Mouse (Mus musculus) MEL (cell line): ENCODE results near the gene Rhob. TPM values are rescaled to one million over a fixed set of nuclear protein-coding genes. Genes with fewer than 3 reads are reported as not detected.

Source experiments
- DNase-seq: peaks from one replicate; pipeline ENCODE4 v3.0.0; 2011; ENCODE audit warnings: low read depth, low spot score
- H3K27ac ChIP-seq: 2 replicates; pipeline ENCODE4 v1.5.1; 2012; ENCODE audit warnings: low read depth, mild to moderate bottlenecking, control low read depth, low read length, moderate library complexity; ENCODE audit not compliant: control insufficient read depth
- H3K27me3 ChIP-seq, 2 experiments: fragments of 150-350 bp in 1 of 2; sonication (generic) in 1 of 2; 2 replicates each; pipeline ENCODE4 v1.6.1; 2012; ENCODE audit warnings: low read length in 2 of 2, mild to moderate bottlenecking in 2 of 2, improper control_type of control experiment in 1 of 2, moderate library complexity in 1 of 2; ENCODE audit not compliant: insufficient read depth in 2 of 2, control insufficient read depth in 1 of 2
- H3K36me3 ChIP-seq, 2 experiments: 2 replicates each; pipeline ENCODE4 v1.6.1; 2012 to 2014; ENCODE audit warnings: low read length in 2 of 2, improper control_type of control experiment in 1 of 2, inconsistent platforms in 1 of 2, mild to moderate bottlenecking in 1 of 2; ENCODE audit not compliant: insufficient read depth in 2 of 2, control insufficient read depth in 1 of 2
- H3K4me1 ChIP-seq, 2 experiments: fragments of 150-350 bp in 1 of 2; sonication (generic) in 1 of 2; 2 replicates each; pipeline ENCODE4 v1.6.1; 2012; ENCODE audit warnings: low read length in 2 of 2, improper control_type of control experiment in 1 of 2, mild to moderate bottlenecking in 1 of 2; ENCODE audit not compliant: insufficient read depth in 2 of 2, control insufficient read depth in 1 of 2
- H3K4me3 ChIP-seq, 2 experiments: fragments of 150-350 bp in 1 of 2; sonication (generic) in 1 of 2; 2 replicates each; pipeline ENCODE4 v1.5.1; 2012; ENCODE audit warnings: low read depth in 2 of 2, low read length in 2 of 2, mild to moderate bottlenecking in 2 of 2, moderate library complexity in 2 of 2, control low read depth in 1 of 2, improper control_type of control experiment in 1 of 2; ENCODE audit not compliant: control insufficient read depth in 1 of 2, insufficient read depth in 1 of 2
- H3K79me2 ChIP-seq: 2 replicates; pipeline ENCODE4 v1.6.1; 2012; ENCODE audit warnings: mild to moderate bottlenecking, low read length, moderate library complexity; ENCODE audit not compliant: control insufficient read depth, poor library complexity, insufficient read depth
- H3K9ac ChIP-seq: 2 replicates; pipeline ENCODE4 v1.6.1; 2012; ENCODE audit warnings: low read depth, mild to moderate bottlenecking, control low read depth, low read length, moderate library complexity; ENCODE audit not compliant: control insufficient read depth, poor library complexity, severe bottlenecking
- H3K9me3 ChIP-seq: fragments of 150-350 bp; sonication (generic); replicated peaks from 2 replicates; pipeline ENCODE4 v1.6.1; 2012; ENCODE audit warnings: mild to moderate bottlenecking, low read length, improper control_type of control experiment, moderate library complexity; ENCODE audit not compliant: insufficient read depth
- CHD2 ChIP-seq: IDR thresholded peaks from 2 replicates; pipeline ENCODE4 v1.6.1; 2011; ENCODE audit warnings: low read length, improper control_type of control experiment
- CTCF ChIP-seq, 3 experiments: IDR thresholded peaks in 2 of 3; conservative IDR thresholded peaks in 1 of 3; 2 replicates each; pipeline ENCODE4 v1.5.1; 2011 to 2012; ENCODE audit warnings: low read length in 3 of 3, low read depth in 2 of 3, mild to moderate bottlenecking in 2 of 3, improper control_type of control experiment in 1 of 3, inconsistent platforms in 1 of 3, mixed read lengths in 1 of 3, moderate library complexity in 1 of 3; ENCODE audit not compliant: control insufficient read depth in 1 of 3, insufficient read depth in 1 of 3, poor library complexity in 1 of 3, severe bottlenecking in 1 of 3
- E2F4 ChIP-seq: IDR thresholded peaks from 2 replicates; pipeline ENCODE4 v1.6.1; 2011; ENCODE audit warnings: low read depth, low read length, improper control_type of control experiment, borderline replicate concordance
- ETS1 ChIP-seq: IDR thresholded peaks from 2 replicates; pipeline ENCODE4 v1.6.1; 2012; ENCODE audit warnings: low read depth, mild to moderate bottlenecking, inconsistent platforms, low read length, improper control_type of control experiment, moderate library complexity
- HCFC1 ChIP-seq: IDR thresholded peaks from 2 replicates; pipeline ENCODE4 v1.6.1; 2012; ENCODE audit warnings: low read depth, mild to moderate bottlenecking, inconsistent platforms, low read length, improper control_type of control experiment, moderate library complexity
- JUND ChIP-seq: IDR thresholded peaks from 2 replicates; pipeline ENCODE4 v1.6.1; 2011; ENCODE audit warnings: low read depth, mild to moderate bottlenecking, improper control_type of control experiment, low read length
- MAX ChIP-seq: IDR thresholded peaks from 2 replicates; pipeline ENCODE4 v1.6.1; 2011; ENCODE audit warnings: low read length, improper control_type of control experiment
- MAZ ChIP-seq: IDR thresholded peaks from 2 replicates; pipeline ENCODE4 v1.6.1; 2012; ENCODE audit warnings: low read depth, mild to moderate bottlenecking, inconsistent platforms, low read length, improper control_type of control experiment
- MEF2A ChIP-seq: IDR thresholded peaks from 2 replicates; pipeline ENCODE4 v1.6.1; 2014; ENCODE audit warnings: low read depth, mild to moderate bottlenecking, inconsistent platforms, low read length, improper control_type of control experiment; ENCODE audit not compliant: poor library complexity, insufficient replicate concordance, severe bottlenecking; ENCODE audit errors: extremely low read depth
- MXI1 ChIP-seq: IDR thresholded peaks from 2 replicates; pipeline ENCODE4 v1.6.1; 2011; ENCODE audit warnings: mild to moderate bottlenecking, low read depth, low read length, improper control_type of control experiment
- MYB ChIP-seq: IDR thresholded peaks from 2 replicates; pipeline ENCODE4 v1.6.1; 2011; ENCODE audit warnings: mild to moderate bottlenecking, low read depth, low read length, improper control_type of control experiment
- MYC ChIP-seq: IDR thresholded peaks from 2 replicates; pipeline ENCODE4 v1.6.1; 2011; ENCODE audit warnings: low read depth, mild to moderate bottlenecking, low read length, improper control_type of control experiment, moderate library complexity
- NELFE ChIP-seq: IDR thresholded peaks from 2 replicates; pipeline ENCODE4 v1.6.1; 2011; ENCODE audit warnings: low read depth, low read length, improper control_type of control experiment
- POLR2A ChIP-seq, 2 experiments: IDR thresholded peaks; 2 replicates each; pipeline ENCODE4 v1.6.1; 2011 to 2012; ENCODE audit warnings: low read length in 2 of 2, mild to moderate bottlenecking in 2 of 2, control low read depth in 1 of 2, improper control_type of control experiment in 1 of 2, low read depth in 1 of 2, moderate library complexity in 1 of 2; ENCODE audit not compliant: control insufficient read depth in 1 of 2, insufficient read depth in 1 of 2, poor library complexity in 1 of 2
- RCOR1 ChIP-seq: IDR thresholded peaks from 2 replicates; pipeline ENCODE4 v1.6.1; 2012; ENCODE audit warnings: low read depth, mild to moderate bottlenecking, inconsistent platforms, low read length, improper control_type of control experiment
- TAL1 ChIP-seq: IDR thresholded peaks from 2 replicates; pipeline ENCODE4 v1.6.1; 2012; ENCODE audit warnings: mild to moderate bottlenecking, inconsistent platforms, low read length, moderate library complexity, mixed read lengths
- TBP ChIP-seq: IDR thresholded peaks from 2 replicates; pipeline ENCODE4 v1.8.0; 2011; ENCODE audit warnings: low read depth, low read length, improper control_type of control experiment
- USF2 ChIP-seq, 2 experiments: IDR thresholded peaks; 2 replicates each; pipeline ENCODE4 v1.6.1; 2011 to 2012; ENCODE audit warnings: improper control_type of control experiment in 2 of 2, low read length in 2 of 2, borderline replicate concordance in 1 of 2, inconsistent platforms in 1 of 2, low read depth in 1 of 2, mild to moderate bottlenecking in 1 of 2; ENCODE audit not compliant: insufficient read depth in 1 of 2
- ZKSCAN1 ChIP-seq: IDR thresholded peaks from 2 replicates; pipeline ENCODE4 v1.6.1; 2012; ENCODE audit warnings: low read depth, mild to moderate bottlenecking, inconsistent platforms, low read length, improper control_type of control experiment, moderate library complexity
- ZNF384 ChIP-seq: IDR thresholded peaks from 2 replicates; pipeline ENCODE4 v1.6.1; 2012; ENCODE audit warnings: low read depth, mild to moderate bottlenecking, inconsistent platforms, low read length, improper control_type of control experiment
- polyA plus RNA-seq, 2 experiments: library from polyadenylated mRNA; stranded (reverse) in 1 of 2; unstranded in 1 of 2; fragments of >175 nt in 1 of 2; fragments of >200 nt in 1 of 2; gene quantifications; 2 replicates each; pipeline versions ENCODE4 v1.2.1 to v1.2.4; 2012; ENCODE audit warnings: low replicate concordance in 2 of 2, low read depth in 1 of 2; ENCODE audit not compliant: insufficient read length in 2 of 2, insufficient read depth in 1 of 2, missing spikeins in 1 of 2
- total RNA-seq: library from RNA; depleted of rRNA; stranded (reverse); fragments of 300-350 nt; gene quantifications from 2 replicates; pipeline ENCODE4 v1.2.3, GENCODE M21; 2012

Gene Rhob
- total and polyA plus RNA-seq, 3 experiments, result 1.8 to 6.0 TPM; not detected in 1

DNA sequence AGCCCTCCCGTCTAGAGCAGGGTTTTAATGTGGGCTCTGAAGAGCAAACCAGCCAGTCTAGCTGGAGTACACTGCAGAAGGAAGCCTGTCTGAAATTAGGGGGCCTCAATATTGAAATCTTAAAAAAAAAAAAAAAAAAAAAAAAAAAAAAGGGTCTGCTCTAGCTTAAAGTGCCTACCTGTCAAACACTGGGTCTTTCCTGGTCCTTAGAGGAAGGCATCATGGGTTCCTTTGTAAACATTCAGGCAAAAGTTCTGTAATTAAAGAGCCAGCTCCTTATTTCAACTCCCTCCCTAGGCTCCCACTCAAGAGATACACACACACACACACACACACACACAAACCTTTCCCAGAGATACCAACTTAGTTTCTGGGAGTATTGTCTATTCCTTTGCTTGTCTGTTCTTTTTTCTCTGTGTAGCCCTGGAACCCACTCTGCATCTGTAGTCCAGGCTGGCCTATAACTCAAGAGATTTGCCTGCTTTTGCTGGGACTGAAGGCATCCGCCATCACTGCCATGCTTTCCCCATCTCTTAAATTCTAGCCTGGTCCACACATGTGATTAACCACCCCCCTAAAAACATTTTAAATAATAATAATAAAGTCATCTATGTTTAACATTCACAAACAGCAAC is 3.0 kb downstream of the Rhob start:
- Histone ChIP-seq H3K27me3 (no peaks in the 10 kb centered on the region), H3K4me1 (peaks cover 2 to 19% of the 10 kb centered on the region in 2 experiments), H3K9ac (no peak overlapping the region), H3K27ac (no peak overlapping the region), H3K79me2 (no peaks in the 10 kb centered on the region; the same call in 1 of the 2 replicates), H3K36me3 (no peaks in the 10 kb centered on the region; a peak in 1 of 4 replicates), H3K4me3 (no peak overlapping the region), H3K9me3 (no peaks in the 10 kb centered on the region)
- TF ChIP-seq E2F4, result no peak
- no peak for TF ChIP-seq MAX
- no peak for TF ChIP-seq MXI1
- TF ChIP-seq ETS1, result no peak
- no peak for TF ChIP-seq TBP
- no peak for TF ChIP-seq HCFC1
- no peak for TF ChIP-seq MYC
- no peak for TF ChIP-seq POLR2A (IDR thresholded peaks at IDR 0.05; ENCODE audit: control insufficient read depth in 1 of 2, insufficient read depth in 1 of 2, low read depth in 1 of 2, low read length in 2 of 2, poor library complexity in 1 of 2)
- no peak for TF ChIP-seq USF2 (IDR thresholded peaks at IDR 0.05; ENCODE audit: borderline replicate concordance in 1 of 2, insufficient read depth in 1 of 2, low read depth in 1 of 2, low read length in 2 of 2)
- no peak for DNase-seq

DNA sequence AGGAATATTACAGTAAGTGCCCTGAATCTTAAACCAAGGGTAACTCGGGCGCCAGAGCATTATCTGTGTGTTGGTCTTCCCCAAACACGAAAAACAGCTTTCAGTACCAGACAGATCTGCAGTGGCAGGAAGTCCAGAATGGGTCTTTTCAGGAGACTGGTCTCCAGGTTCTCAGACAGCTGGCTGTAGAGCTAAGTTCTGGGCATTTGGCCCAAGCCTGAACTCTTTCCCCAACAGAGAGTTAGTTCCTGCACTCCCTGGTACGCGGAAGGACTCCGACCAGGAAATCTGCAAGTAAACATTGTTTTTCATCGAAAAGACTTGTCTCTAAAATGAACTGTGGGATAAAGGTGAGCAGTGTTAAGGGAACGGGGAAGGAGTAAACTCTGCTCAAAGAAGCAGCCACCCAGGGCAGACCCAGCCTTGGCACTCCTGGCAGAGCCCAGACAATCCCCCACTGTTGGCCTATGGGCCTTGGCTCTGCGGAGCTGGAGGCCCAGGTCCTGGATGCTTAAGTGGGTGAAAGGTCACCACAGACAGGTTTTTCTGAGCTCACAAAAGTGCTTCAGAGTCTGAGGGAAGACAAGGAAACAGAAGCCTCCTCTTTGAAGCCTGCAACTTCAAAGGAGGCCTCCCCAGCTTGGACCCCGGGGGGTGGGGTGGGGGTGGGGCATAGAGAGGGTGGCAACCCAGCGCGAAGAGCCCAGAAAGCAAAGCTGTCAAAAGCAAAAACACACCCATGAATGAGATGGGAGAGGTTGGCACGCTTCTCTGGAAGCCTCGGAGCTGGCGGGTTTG is 3.7 kb downstream of the Rhob start:
- Histone ChIP-seq H3K9ac (no peak overlapping the region), H3K27ac (no peak overlapping the region), H3K9me3 (no peaks in the 10 kb centered on the region), H3K4me1 (peaks cover 2 to 13% of the 10 kb centered on the region in 2 experiments), H3K79me2 (no peaks in the 10 kb centered on the region; the same call in 1 of the 2 replicates), H3K36me3 (no peaks in the 10 kb centered on the region), H3K4me3 (no peak overlapping the region), H3K27me3 (no peaks in the 10 kb centered on the region)
- DNase-seq, result no peak
- TF ChIP-seq CTCF (IDR thresholded peaks at IDR 0.05 in 2 of 3, conservative IDR thresholded peaks at IDR 0.05 in 1 of 3; ENCODE audit: control insufficient read depth in 1 of 3, insufficient read depth in 1 of 3, low read depth in 2 of 3, low read length in 3 of 3, poor library complexity in 1 of 3, severe bottlenecking in 1 of 3) (no peak), MAX (no peak), USF2 (IDR thresholded peaks at IDR 0.05; ENCODE audit: borderline replicate concordance in 1 of 2, insufficient read depth in 1 of 2, low read depth in 1 of 2, low read length in 2 of 2) (no peak), ZNF384 (no peak), ZKSCAN1 (no peak), MEF2A (no peak), RCOR1 (no peak), HCFC1 (no peak), JUND (no peak), CHD2 (no peak), ETS1 (no peak), POLR2A (IDR thresholded peaks at IDR 0.05; ENCODE audit: control insufficient read depth in 1 of 2, insufficient read depth in 1 of 2, low read depth in 1 of 2, low read length in 2 of 2, poor library complexity in 1 of 2) (no peak), TAL1 (no peak), NELFE (no peak), MAZ (no peak), MYB (no peak), MXI1 (no peak)
